Mouse (Mus musculus): ENCODE measurements around the gene Hist1h1d.
A peak's percentile ranks its signal among the peaks of the same experiment; 100 is the strongest.
"Not testable (repeated sequence)": the region's sequence is repeated elsewhere in the genome, so short reads cannot be mapped to it uniquely, and the experiment has no call there.

DNA sequence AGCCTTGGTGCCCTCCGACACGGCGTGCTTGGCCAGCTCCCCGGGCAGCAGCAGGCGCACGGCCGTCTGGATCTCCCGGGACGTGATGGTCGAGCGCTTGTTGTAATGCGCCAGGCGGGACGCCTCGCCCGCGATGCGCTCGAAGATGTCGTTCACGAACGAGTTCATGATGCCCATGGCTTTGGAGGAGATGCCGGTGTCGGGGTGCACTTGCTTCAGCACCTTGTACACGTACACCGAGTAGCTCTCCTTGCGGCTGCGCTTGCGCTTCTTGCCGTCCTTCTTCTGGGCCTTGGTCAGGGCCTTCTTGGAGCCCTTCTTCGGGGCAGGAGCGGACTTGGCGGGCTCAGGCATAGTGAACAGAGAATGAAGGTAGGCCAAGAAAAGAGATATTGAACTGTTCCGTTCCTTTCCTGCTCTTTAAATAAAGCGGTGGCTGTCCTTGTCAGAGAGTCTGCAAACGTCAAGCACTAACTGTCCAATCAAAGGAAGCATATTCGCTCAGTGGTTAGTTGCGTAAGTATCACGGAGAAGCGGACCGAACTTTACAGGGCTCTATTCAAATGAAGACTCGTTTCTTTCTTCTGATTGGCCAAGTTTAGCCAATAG is 10.0 kb upstream of the Hist1h1d start, which contains the start of gene Hist1h2bh:
- not testable (repeated sequence) for TF ChIP-seq CTCF (IDR thresholded peaks at IDR 0.05; ENCODE audit: insufficient read depth, low read length)
- TF ChIP-seq POLR2A (IDR thresholded peaks at IDR 0.05; ENCODE audit: borderline replicate concordance, extremely low read depth, low read depth, low read length), result peak; percentile 35; the same call in 1 of the 2 replicates

All from lung, adult 2 months (tissue).